Mouse (Mus musculus): ENCODE data around the gene Immp2l. TPM values are rescaled to one million over a fixed set of nuclear protein-coding genes. Genes with fewer than 3 reads are reported as not detected.

Immp2l gene
- polyA plus RNA-seq, 1 experiment from 2014 or later = 16.6 TPM

GRCm38 (mm10) chr12:41324418-41324817 is 300.5 kb downstream of the Immp2l start:
- H3K4me2 ChIP-seq = no peak overlapping the region
- no peak overlapping the region for H3K27ac ChIP-seq
- H3K4me1 ChIP-seq = no peaks in the 10 kb centered on the region
- no peaks in the 10 kb centered on the region for H3K9me3 ChIP-seq
- WGBS = 50% methylated on average over 2 of the region's 2 CpGs
- no peak overlapping the region for H3K4me3 ChIP-seq
- no peaks in the 10 kb centered on the region for H3K36me3 ChIP-seq
- no peak overlapping the region for H3K9ac ChIP-seq
- no peaks in the 10 kb centered on the region for H3K27me3 ChIP-seq
- no peak for ATAC-seq (ENCODE audit: insufficient number of reproducible peaks, insufficient read depth, low FRiP score, low TSS enrichment, low read depth)

DNA sequence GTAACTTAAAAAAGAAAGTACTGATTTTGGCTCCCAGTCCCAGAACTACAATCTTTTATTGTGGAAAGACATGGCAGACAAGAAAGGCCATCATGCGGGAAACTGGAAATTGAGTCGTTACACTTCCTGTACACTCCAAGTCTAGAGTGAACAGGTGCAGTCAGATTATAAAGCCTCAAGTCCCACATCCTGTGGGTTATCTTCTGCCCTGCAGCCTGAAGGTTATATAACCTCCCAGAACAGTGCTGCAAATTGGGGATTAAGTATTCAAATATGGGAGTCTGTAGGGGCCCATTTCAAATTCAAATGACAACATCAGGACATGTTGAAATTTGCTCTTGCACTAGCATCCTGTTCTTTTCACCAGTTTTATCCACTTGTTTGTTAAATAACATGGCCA is 301.9 kb downstream of the Immp2l start:
- ATAC-seq (ENCODE audit: insufficient number of reproducible peaks, insufficient read depth, low FRiP score, low TSS enrichment, low read depth) = no peak
- Histone ChIP-seq H3K36me3 (no peaks in the 10 kb centered on the region), H3K4me2 (no peak overlapping the region), H3K9ac (no peak overlapping the region), H3K27ac (no peak overlapping the region), H3K9me3 (no peaks in the 10 kb centered on the region), H3K4me3 (no peak overlapping the region), H3K4me1 (no peaks in the 10 kb centered on the region), H3K27me3 (no peaks in the 10 kb centered on the region)
- WGBS = 81% methylated on average over 2 of the region's 2 CpGs

GRCm38 (mm10) chr12:41330988-41331671 is 307.2 kb downstream of the Immp2l start:
- H3K4me3 ChIP-seq = no peak overlapping the region
- no peaks in the 10 kb centered on the region for H3K9me3 ChIP-seq
- H3K4me2 ChIP-seq = no peak overlapping the region
- H3K36me3 ChIP-seq = no peaks in the 10 kb centered on the region
- H3K27me3 ChIP-seq = no peaks in the 10 kb centered on the region
- no peak for ATAC-seq (ENCODE audit: insufficient number of reproducible peaks, insufficient read depth, low FRiP score, low TSS enrichment, low read depth)
- WGBS = 75% methylated on average over 7 of the region's 7 CpGs
- H3K27ac ChIP-seq = no peak overlapping the region
- H3K9ac ChIP-seq = no peak overlapping the region
- no peaks in the 10 kb centered on the region for H3K4me1 ChIP-seq

GRCm38 (mm10) chr12:41345621-41346020 is 321.7 kb downstream of the Immp2l start:
- no peaks in the 10 kb centered on the region for H3K27me3 ChIP-seq
- no peak overlapping the region for H3K4me3 ChIP-seq
- ATAC-seq (ENCODE audit: insufficient number of reproducible peaks, insufficient read depth, low FRiP score, low TSS enrichment, low read depth) = no peak
- H3K4me1 ChIP-seq = no peaks in the 10 kb centered on the region
- no peaks in the 10 kb centered on the region for H3K9me3 ChIP-seq
- WGBS = 86% methylated on average over 4 of the region's 4 CpGs
- H3K9ac ChIP-seq = no peak overlapping the region
- no peak overlapping the region for H3K4me2 ChIP-seq
- no peaks in the 10 kb centered on the region for H3K36me3 ChIP-seq
- no peak overlapping the region for H3K27ac ChIP-seq

- Histone ChIP-seq H3K27me3 (no peaks in the 10 kb centered on the region), H3K4me1 (no peaks in the 10 kb centered on the region), H3K36me3 (no peaks in the 10 kb centered on the region), H3K9me3 (no peaks in the 10 kb centered on the region), H3K27ac (no peak overlapping the region), H3K4me2 (no peak overlapping the region), H3K4me3 (no peak overlapping the region), H3K9ac (no peak overlapping the region)
- WGBS = 93% methylated on average over 2 of the region's 2 CpGs
- 0 out of 2 replicates have a peak, but pooled peaks have one; percentile 37 for ATAC-seq (ENCODE audit: insufficient number of reproducible peaks, insufficient read depth, low FRiP score, low TSS enrichment, low read depth)
Measured at GRCm38 (mm10) chr12:41347494-41347893, 323.6 kb downstream of the Immp2l start.

DNA sequence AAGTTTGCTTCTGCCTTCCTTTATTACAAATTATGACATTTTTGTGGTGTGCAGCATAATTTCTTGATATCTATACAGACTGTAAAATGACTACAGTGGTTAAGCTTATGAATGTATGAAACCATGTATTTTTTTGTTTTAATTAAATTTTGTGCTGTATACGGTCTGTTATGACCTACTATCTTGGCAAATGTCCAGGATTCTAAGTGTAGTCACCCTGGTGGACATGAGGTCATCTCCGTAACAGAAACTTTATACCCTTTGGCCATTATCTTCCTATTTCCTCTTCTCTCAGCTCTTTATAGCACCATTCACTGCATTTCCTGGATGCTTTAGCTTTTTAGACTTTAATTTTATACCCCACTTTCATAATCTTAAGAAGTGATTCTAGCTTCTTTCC is 325.5 kb downstream of the Immp2l start:
- no peaks in the 10 kb centered on the region for H3K4me1 ChIP-seq
- no peaks in the 10 kb centered on the region for H3K27me3 ChIP-seq
- H3K9ac ChIP-seq = no peak overlapping the region
- no peaks in the 10 kb centered on the region for H3K9me3 ChIP-seq
- H3K4me2 ChIP-seq = no peak overlapping the region
- no peak overlapping the region for H3K4me3 ChIP-seq
- no peaks in the 10 kb centered on the region for H3K36me3 ChIP-seq
- ATAC-seq (ENCODE audit: insufficient number of reproducible peaks, insufficient read depth, low FRiP score, low TSS enrichment, low read depth) = no peak
- WGBS = 46% methylated on average over 2 of the region's 2 CpGs
- no peak overlapping the region for H3K27ac ChIP-seq

- Histone ChIP-seq H3K4me1 (no peaks in the 10 kb centered on the region), H3K27me3 (no peaks in the 10 kb centered on the region), H3K9ac (no peak overlapping the region), H3K9me3 (no peaks in the 10 kb centered on the region), H3K27ac (no peak overlapping the region), H3K4me3 (no peak overlapping the region), H3K36me3 (no peaks in the 10 kb centered on the region), H3K4me2 (no peak overlapping the region)
- ATAC-seq (ENCODE audit: insufficient number of reproducible peaks, insufficient read depth, low FRiP score, low TSS enrichment, low read depth) = no peak
- 46% methylated on average over 2 of the region's 2 CpGs for WGBS
Measured at GRCm38 (mm10) chr12:41349814-41350213, 325.9 kb downstream of the Immp2l start.

- H3K9ac ChIP-seq = no peak overlapping the region
- WGBS = 79% methylated on average over 2 of the region's 2 CpGs
Measured at GRCm38 (mm10) chr12:41351275-41351674, 327.4 kb downstream of the Immp2l start.

DNA sequence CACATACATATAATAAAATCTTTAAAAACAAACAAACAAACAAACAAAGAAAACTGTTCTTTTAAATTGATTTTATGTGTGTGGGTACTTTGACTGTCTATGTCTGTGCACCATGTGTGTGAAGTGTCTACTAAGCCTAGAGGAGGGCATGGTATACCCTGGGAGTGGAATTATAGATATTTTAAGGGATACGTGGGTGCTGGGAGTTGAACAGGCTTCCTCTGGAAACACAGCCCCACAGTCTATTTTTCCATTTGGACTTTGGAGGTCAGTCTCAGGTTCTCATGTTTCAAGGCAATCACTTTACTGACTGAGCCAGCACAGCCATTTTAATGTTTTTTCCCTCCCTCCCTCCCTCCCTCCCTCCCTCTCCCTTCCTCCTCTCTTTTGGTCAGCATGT is 331.0 kb downstream of the Immp2l start:
- Histone ChIP-seq H3K4me2 (no peak overlapping the region), H3K27ac (no peak overlapping the region), H3K9ac (no peak overlapping the region), H3K4me1 (no peaks in the 10 kb centered on the region), H3K27me3 (no peaks in the 10 kb centered on the region), H3K9me3 (no peaks in the 10 kb centered on the region), H3K36me3 (no peaks in the 10 kb centered on the region), H3K4me3 (no peak overlapping the region)
- WGBS = 56% methylated on average over 1 of the region's 1 CpGs
- no peak for ATAC-seq (ENCODE audit: insufficient number of reproducible peaks, insufficient read depth, low FRiP score, low TSS enrichment, low read depth)

More at GRCm38 (mm10) chr12:41351275-41351674, 327.4 kb downstream of the Immp2l start:
- ATAC-seq (ENCODE audit: insufficient number of reproducible peaks, insufficient read depth, low FRiP score, low TSS enrichment, low read depth) = no peak
- Histone ChIP-seq H3K36me3 (no peaks in the 10 kb centered on the region), H3K4me1 (no peaks in the 10 kb centered on the region), H3K27ac (no peak overlapping the region), H3K9me3 (no peaks in the 10 kb centered on the region), H3K4me3 (no peak overlapping the region), H3K4me2 (no peak overlapping the region), H3K27me3 (no peaks in the 10 kb centered on the region)

GRCm38 (mm10) chr12:41356040-41356439 is 332.1 kb downstream of the Immp2l start:
- Histone ChIP-seq H3K27ac (no peak overlapping the region), H3K4me1 (no peaks in the 10 kb centered on the region), H3K4me2 (no peak overlapping the region), H3K36me3 (no peaks in the 10 kb centered on the region), H3K9me3 (no peaks in the 10 kb centered on the region), H3K4me3 (no peak overlapping the region), H3K9ac (no peak overlapping the region), H3K27me3 (no peaks in the 10 kb centered on the region)
- no peak for ATAC-seq (ENCODE audit: insufficient number of reproducible peaks, insufficient read depth, low FRiP score, low TSS enrichment, low read depth)
- 54% methylated on average over 3 of the region's 3 CpGs for whole genome bisulfite sequencing

GRCm38 (mm10) chr12:41386685-41387084 is 362.8 kb downstream of the Immp2l start:
- 82% methylated on average over 1 of the region's 1 CpGs for WGBS
- Histone ChIP-seq H3K4me1 (no peaks in the 10 kb centered on the region), H3K27me3 (no peaks in the 10 kb centered on the region), H3K9me3 (no peaks in the 10 kb centered on the region), H3K9ac (no peak overlapping the region), H3K4me3 (no peak overlapping the region), H3K4me2 (no peak overlapping the region), H3K36me3 (no peaks in the 10 kb centered on the region), H3K27ac (no peak overlapping the region)
- ATAC-seq (ENCODE audit: insufficient number of reproducible peaks, insufficient read depth, low FRiP score, low TSS enrichment, low read depth) = no peak

DNA sequence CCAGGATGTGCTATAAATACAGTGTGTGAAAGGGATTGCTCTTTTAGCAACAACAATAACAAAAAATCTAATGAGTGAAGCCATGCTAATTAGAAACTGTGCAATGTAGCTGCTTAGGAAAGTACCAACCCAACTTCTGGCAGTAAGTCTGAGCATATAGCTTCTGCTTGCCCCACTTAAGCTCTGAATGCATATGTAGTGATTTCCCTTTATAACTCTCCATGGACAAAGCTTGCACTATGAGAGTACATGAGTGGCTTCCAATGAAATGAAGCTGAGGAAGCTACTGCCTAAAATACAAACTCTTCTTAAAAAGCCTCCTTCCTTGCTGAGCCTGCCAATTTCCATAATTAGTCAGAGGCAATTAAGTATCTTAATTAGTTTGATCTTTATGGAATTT is 370.3 kb downstream of the Immp2l start:
- Histone ChIP-seq H3K4me3 (no peak overlapping the region), H3K9me3 (no peaks in the 10 kb centered on the region), H3K36me3 (no peaks in the 10 kb centered on the region), H3K4me2 (no peak overlapping the region), H3K27ac (no peak overlapping the region), H3K27me3 (no peaks in the 10 kb centered on the region), H3K4me1 (no peaks in the 10 kb centered on the region), H3K9ac (no peak overlapping the region)
- ATAC-seq (ENCODE audit: insufficient number of reproducible peaks, insufficient read depth, low FRiP score, low TSS enrichment, low read depth) = no peak
